Mouse (Mus musculus) embryonic fibroblast, embryonic 13.5 days (primary cell): ENCODE results near the gene Ndufa7.

Source experiments
- CTCF ChIP-seq: IDR thresholded peaks from 2 replicates; pipeline ENCODE4 v1.5.1; 2011; ENCODE audit warnings: mild to moderate bottlenecking, control low read depth, low read length, moderate library complexity, borderline replicate concordance; ENCODE audit not compliant: insufficient read depth
- POLR2A ChIP-seq: IDR thresholded peaks from 2 replicates; pipeline ENCODE4 v1.6.1; 2011; ENCODE audit warnings: low read depth, mild to moderate bottlenecking, control low read depth, low read length, moderate library complexity

GRCm38 (mm10) chr17:33817969-33818643 is 6.3 kb upstream of the Ndufa7 start:
- TF ChIP-seq CTCF (no peak), POLR2A (peak; percentile 16; the same call in 1 of the 2 replicates)
